Mouse (Mus musculus) hindbrain, embryonic 15.5 days (tissue): ENCODE data around the gene Plcb4. TPM values are rescaled to one million over a fixed set of nuclear protein-coding genes. Genes with fewer than 3 reads are reported as not detected.

Source experiments
- ATAC-seq: fragments of 200-750 bp; cut with Nextera tagmentation; 2 replicates; pipeline ENCODE4 v1.8.0; 2017; ENCODE audit warnings: low read depth, moderate number of reproducible peaks, moderate TSS enrichment; ENCODE audit not compliant: low FRiP score
- H3K27ac ChIP-seq: fragments of 300-500 bp; sonication (generic); replicated peaks from 2 replicates; pipeline ENCODE4 v1.5.1; 2015; ENCODE audit warnings: mild to moderate bottlenecking, inconsistent platforms
- H3K27me3 ChIP-seq: fragments of 300-500 bp; sonication (generic); 2 replicates; pipeline ENCODE4 v1.6.1; 2015; ENCODE audit warnings: control low read depth, inconsistent platforms
- H3K36me3 ChIP-seq: fragments of 300-500 bp; sonication (generic); 2 replicates; pipeline ENCODE4 v1.6.1; 2015; ENCODE audit warnings: control low read depth, inconsistent platforms
- H3K4me1 ChIP-seq: fragments of 300-500 bp; sonication (generic); replicated peaks from 2 replicates; pipeline ENCODE4 v1.6.1; 2015; ENCODE audit warnings: control low read depth, inconsistent platforms
- H3K4me2 ChIP-seq: fragments of 300-500 bp; sonication (generic); 2 replicates; pipeline ENCODE4 v1.6.1; 2015; ENCODE audit warnings: moderate library complexity, mild to moderate bottlenecking, inconsistent platforms
- H3K4me3 ChIP-seq: fragments of 300-500 bp; sonication (generic); 2 replicates; pipeline ENCODE4 v1.5.1; 2015; ENCODE audit warnings: mild to moderate bottlenecking, inconsistent platforms
- H3K9ac ChIP-seq: fragments of 300-500 bp; sonication (generic); 2 replicates; pipeline ENCODE4 v1.6.1; 2015; ENCODE audit warnings: inconsistent platforms
- H3K9me3 ChIP-seq: fragments of 300-500 bp; sonication (generic); 2 replicates; pipeline ENCODE4 v1.6.1; 2016; ENCODE audit warnings: control low read depth, inconsistent platforms
- WGBS: fragments of 180-500 bp; shearing (Covaris S2); methylation state at CpG from one replicate; pipeline ENCODE4 v1.1.7; 2015; 5-methylcytosine and 5-hydroxymethylcytosine counted together
- polyA plus RNA-seq: library from polyadenylated mRNA; unstranded; fragments of >200 nt; fragmentation: Nextera tagmentation; extraction: Ambion mirVana; gene quantifications from 2 replicates; pipeline ENCODE4 v1.2.1, GENCODE M21; 2015

Gene Plcb4
- polyA plus RNA-seq, 1 experiment from 2014 or later = 46.1 TPM

GRCm38 (mm10) chr2:135875549-135875948 is 216.7 kb downstream of the Plcb4 start:
- no peak for ATAC-seq
- Histone ChIP-seq H3K4me2 (no peak overlapping the region), H3K4me1 (peaks cover 5% of the 10 kb centered on the region; the same call in 1 of the 2 replicates), H3K4me3 (no peak overlapping the region), H3K36me3 (no peaks in the 10 kb centered on the region), H3K27me3 (no peaks in the 10 kb centered on the region), H3K9me3 (no peaks in the 10 kb centered on the region), H3K9ac (no peak overlapping the region), H3K27ac (no peak overlapping the region)
- 80% methylated on average over 6 of the region's 6 CpGs for WGBS

- WGBS = 92% methylated on average over 7 of the region's 7 CpGs
- Histone ChIP-seq H3K27me3 (no peaks in the 10 kb centered on the region), H3K27ac (no peak overlapping the region)
Measured at GRCm38 (mm10) chr2:135879356-135879755, 220.5 kb downstream of the Plcb4 start.

GRCm38 (mm10) chr2:135880269-135880760 is 221.5 kb downstream of the Plcb4 start:
- Histone ChIP-seq H3K27ac (no peak overlapping the region), H3K4me3 (no peak overlapping the region), H3K36me3 (no peaks in the 10 kb centered on the region), H3K9ac (no peak overlapping the region), H3K9me3 (no peaks in the 10 kb centered on the region), H3K4me2 (no peak overlapping the region), H3K27me3 (no peaks in the 10 kb centered on the region), H3K4me1 (peaks cover 5% of the 10 kb centered on the region; the same call in 1 of the 2 replicates)
- 0 out of 2 replicates have a peak, but pooled peaks have one; percentile 27 for ATAC-seq
- 57% methylated on average over 6 of the region's 6 CpGs for WGBS

More at GRCm38 (mm10) chr2:135879356-135879755, 220.5 kb downstream of the Plcb4 start:
- no peak overlapping the region for H3K4me3 ChIP-seq
- ATAC-seq = no peak
- no peaks in the 10 kb centered on the region for H3K36me3 ChIP-seq
- H3K4me2 ChIP-seq = no peak overlapping the region
- peaks cover 5% of the 10 kb centered on the region; the same call in 1 of the 2 replicates for H3K4me1 ChIP-seq
- no peak overlapping the region for H3K9ac ChIP-seq
- no peaks in the 10 kb centered on the region for H3K9me3 ChIP-seq

GRCm38 (mm10) chr2:135883359-135883758 is 224.5 kb downstream of the Plcb4 start:
- no peak overlapping the region for H3K27ac ChIP-seq
- no peak for ATAC-seq
- H3K4me1 ChIP-seq = peaks cover 10% of the 10 kb centered on the region
- 74% methylated on average over 4 of the region's 4 CpGs for WGBS
- no peaks in the 10 kb centered on the region for H3K9me3 ChIP-seq
- no peak overlapping the region for H3K4me2 ChIP-seq
- H3K27me3 ChIP-seq = no peaks in the 10 kb centered on the region
- no peaks in the 10 kb centered on the region for H3K36me3 ChIP-seq
- no peak overlapping the region for H3K9ac ChIP-seq
- no peak overlapping the region for H3K4me3 ChIP-seq

- Histone ChIP-seq H3K36me3 (no peaks in the 10 kb centered on the region), H3K9me3 (no peaks in the 10 kb centered on the region), H3K27me3 (no peaks in the 10 kb centered on the region), H3K4me3 (no peak overlapping the region), H3K27ac (no peak overlapping the region), H3K4me1 (peaks cover 10% of the 10 kb centered on the region), H3K9ac (no peak overlapping the region), H3K4me2 (no peak overlapping the region)
- WGBS = 88% methylated on average over 7 of the region's 7 CpGs
- ATAC-seq = no peak
Measured at GRCm38 (mm10) chr2:135884534-135885180, 225.8 kb downstream of the Plcb4 start.

GRCm38 (mm10) chr2:135885607-135886006 is 226.8 kb downstream of the Plcb4 start:
- Histone ChIP-seq H3K4me3 (no peak overlapping the region), H3K36me3 (no peaks in the 10 kb centered on the region), H3K9ac (no peak overlapping the region), H3K4me1 (peaks cover 5% of the 10 kb centered on the region; the same call in 1 of the 2 replicates), H3K27ac (no peak overlapping the region), H3K9me3 (no peaks in the 10 kb centered on the region), H3K27me3 (no peaks in the 10 kb centered on the region), H3K4me2 (no peak overlapping the region)
- WGBS = 51% methylated on average over 6 of the region's 6 CpGs
- no peak for ATAC-seq

GRCm38 (mm10) chr2:135886081-135886679 is 227.4 kb downstream of the Plcb4 start:
- H3K27me3 ChIP-seq = no peaks in the 10 kb centered on the region
- no peak overlapping the region for H3K27ac ChIP-seq
- no peak for ATAC-seq
- no peak overlapping the region for H3K4me3 ChIP-seq
- 91% methylated on average over 9 of the region's 9 CpGs for WGBS
- no peak overlapping the region for H3K4me2 ChIP-seq
- no peaks in the 10 kb centered on the region for H3K36me3 ChIP-seq
- peaks cover 5% of the 10 kb centered on the region; the same call in 1 of the 2 replicates for H3K4me1 ChIP-seq
- no peaks in the 10 kb centered on the region for H3K9me3 ChIP-seq
- H3K9ac ChIP-seq = no peak overlapping the region

GRCm38 (mm10) chr2:135887805-135888204 is 229.0 kb downstream of the Plcb4 start:
- H3K4me3 ChIP-seq = no peak overlapping the region
- no peak overlapping the region for H3K4me2 ChIP-seq
- no peaks in the 10 kb centered on the region for H3K27me3 ChIP-seq
- H3K4me1 ChIP-seq = peaks cover 5% of the 10 kb centered on the region; the same call in 1 of the 2 replicates
- no peaks in the 10 kb centered on the region for H3K9me3 ChIP-seq
- WGBS = 81% methylated on average over 2 of the region's 2 CpGs
- no peaks in the 10 kb centered on the region for H3K36me3 ChIP-seq
- no peak overlapping the region for H3K27ac ChIP-seq
- no peak for ATAC-seq
- no peak overlapping the region for H3K9ac ChIP-seq

GRCm38 (mm10) chr2:135888206-135888605 is 229.4 kb downstream of the Plcb4 start:
- no peak for ATAC-seq
- WGBS = 80% methylated on average over 4 of the region's 4 CpGs
- no peak overlapping the region for H3K4me3 ChIP-seq

GRCm38 (mm10) chr2:135888767-135889166 is 230.0 kb downstream of the Plcb4 start:
- no peak overlapping the region for H3K27ac ChIP-seq
- H3K4me3 ChIP-seq = no peak overlapping the region
- no peak for ATAC-seq
- H3K9ac ChIP-seq = no peak overlapping the region
- no peaks in the 10 kb centered on the region for H3K9me3 ChIP-seq
- no peak overlapping the region for H3K4me2 ChIP-seq
- H3K4me1 ChIP-seq = peaks cover 5% of the 10 kb centered on the region; the same call in 1 of the 2 replicates
- no peaks in the 10 kb centered on the region for H3K36me3 ChIP-seq
- no peaks in the 10 kb centered on the region for H3K27me3 ChIP-seq
- 91% methylated on average over 10 of the region's 10 CpGs for WGBS

More at GRCm38 (mm10) chr2:135888206-135888605, 229.4 kb downstream of the Plcb4 start:
- Histone ChIP-seq H3K9ac (no peak overlapping the region), H3K4me1 (peaks cover 5% of the 10 kb centered on the region; the same call in 1 of the 2 replicates), H3K9me3 (no peaks in the 10 kb centered on the region), H3K27me3 (no peaks in the 10 kb centered on the region), H3K4me2 (no peak overlapping the region), H3K36me3 (no peaks in the 10 kb centered on the region), H3K27ac (no peak overlapping the region)

- Histone ChIP-seq H3K9me3 (no peaks in the 10 kb centered on the region), H3K4me2 (no peak overlapping the region), H3K27me3 (no peaks in the 10 kb centered on the region), H3K4me1 (peaks cover 5% of the 10 kb centered on the region; the same call in 1 of the 2 replicates), H3K9ac (no peak overlapping the region), H3K27ac (no peak overlapping the region), H3K4me3 (no peak overlapping the region), H3K36me3 (no peaks in the 10 kb centered on the region)
- no peak for ATAC-seq
- 77% methylated on average over 1 of the region's 1 CpGs for WGBS
Measured at GRCm38 (mm10) chr2:135890083-135890482, 231.3 kb downstream of the Plcb4 start.

GRCm38 (mm10) chr2:135891097-135891496 is 232.3 kb downstream of the Plcb4 start:
- Histone ChIP-seq H3K36me3 (no peaks in the 10 kb centered on the region), H3K4me1 (no peaks in the 10 kb centered on the region), H3K9ac (no peak overlapping the region), H3K4me2 (no peak overlapping the region), H3K27ac (no peak overlapping the region), H3K9me3 (no peaks in the 10 kb centered on the region), H3K27me3 (no peaks in the 10 kb centered on the region), H3K4me3 (no peak overlapping the region)
- no peak for ATAC-seq
- 95% methylated on average over 10 of the region's 10 CpGs for WGBS
